Mouse (Mus musculus) retina, postnatal 7 days (tissue): ENCODE measurements around the gene Rnf167.

Experiments
- DNase-seq: peaks from one replicate; pipeline ENCODE4 v3.0.0-alpha.2; 2012; ENCODE audit warnings: low read depth, low spot score

Gene Rnf167

GRCm38 (mm10) chr11:70646691-70647650 lies at the start of gene Rnf167, which contains the start of gene Slc25a11:
TSS of gene Rnf167 (plus strand) at chr11:70647235.
TSS of gene Slc25a11 (minus strand) at chr11:70647479.
- peak; percentile 99 for DNase-seq

GRCm38 (mm10) chr11:70597301-70597700 lies 49.7 kb upstream of the Rnf167 start:
- no peak for DNase-seq

DNA sequence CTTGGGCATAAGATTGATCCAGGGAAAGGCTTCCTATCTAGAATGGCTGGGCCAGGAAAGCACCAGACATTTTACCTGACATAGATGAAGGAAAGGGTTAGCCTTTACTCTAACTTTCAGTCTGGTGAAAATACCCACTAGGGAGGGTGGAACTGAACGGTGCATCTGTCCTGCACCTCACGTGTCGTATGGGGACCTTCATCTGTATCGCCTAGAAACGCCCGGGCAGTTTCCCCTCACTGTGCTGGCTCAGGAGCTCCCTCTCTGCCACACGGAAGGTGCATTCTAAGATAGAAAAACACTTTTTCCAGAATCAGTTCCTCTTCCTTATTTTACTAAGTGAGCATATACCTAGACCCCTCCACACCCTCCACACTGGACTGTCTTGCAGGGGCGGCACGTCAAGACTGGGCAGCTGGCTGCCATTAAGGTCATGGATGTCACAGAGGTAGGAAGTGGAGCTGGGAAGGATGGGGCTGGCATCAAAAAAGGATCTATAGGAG lies 48.5 kb upstream of the Rnf167 start:
- DNase-seq: no peak

- DNase-seq: peak; percentile 68
These were observed 41.9 kb upstream of the Rnf167 start for GRCm38 (mm10) chr11:70605024-70605566.

GRCm38 (mm10) chr11:70606717-70607116 lies 40.3 kb upstream of the Rnf167 start:
- no peak for DNase-seq

- no peak for DNase-seq
These were observed 39.4 kb upstream of the Rnf167 start for GRCm38 (mm10) chr11:70607611-70608010.

DNA sequence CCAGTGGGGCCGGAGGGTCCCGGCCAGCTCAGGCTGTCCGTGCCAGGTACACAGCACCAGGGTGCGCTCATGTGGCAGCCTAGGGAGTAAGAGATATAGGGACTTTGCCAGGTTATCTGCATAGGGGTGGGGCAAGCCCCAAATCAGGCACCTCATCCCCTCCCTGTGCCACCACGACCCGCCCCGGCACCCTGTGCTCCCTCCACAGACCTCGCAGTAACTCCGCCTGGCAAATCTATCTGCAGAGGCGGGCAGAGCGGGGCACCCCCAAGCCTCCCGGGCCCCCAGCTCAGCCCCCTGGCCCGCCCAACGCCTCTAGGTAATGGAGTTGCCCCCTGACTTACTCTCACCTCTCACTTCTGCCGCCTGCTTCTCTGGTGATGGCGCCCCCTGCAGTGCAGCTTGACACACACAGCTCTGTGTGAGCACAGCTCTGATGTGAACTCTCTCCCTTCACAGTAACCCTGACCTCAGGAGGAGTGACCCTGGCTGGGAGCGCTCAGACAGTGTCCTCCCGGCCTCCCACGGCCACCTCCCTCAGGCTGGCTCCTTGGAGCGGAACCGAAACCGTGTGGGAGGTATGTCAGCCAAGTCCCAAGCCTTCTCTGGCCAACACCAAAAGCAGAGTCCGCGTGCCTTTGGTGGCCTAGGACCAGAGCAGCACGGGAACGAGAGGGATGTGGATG lies 38.5 kb upstream of the Rnf167 start:
- no peak for DNase-seq

DNA sequence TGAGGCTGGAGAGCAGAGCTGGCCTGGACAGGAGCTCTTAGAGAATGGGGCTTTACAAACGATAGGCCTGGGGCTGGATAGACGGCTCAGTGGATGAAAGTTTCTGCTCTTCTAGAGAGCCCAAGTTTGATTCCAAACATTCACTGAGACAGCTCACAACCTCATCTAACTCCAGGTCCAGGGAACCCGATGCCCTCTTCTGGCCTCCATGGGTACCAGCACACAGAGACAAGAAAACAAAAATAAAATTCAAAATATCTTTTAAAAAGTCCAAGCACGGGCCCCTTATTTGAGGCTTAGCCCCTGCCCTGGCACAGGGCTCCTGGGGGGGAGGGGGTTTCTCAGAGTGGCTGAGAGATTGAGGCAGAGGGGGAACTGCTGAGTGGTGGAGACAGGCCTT lies 36.3 kb upstream of the Rnf167 start:
- DNase-seq: no peak

DNA sequence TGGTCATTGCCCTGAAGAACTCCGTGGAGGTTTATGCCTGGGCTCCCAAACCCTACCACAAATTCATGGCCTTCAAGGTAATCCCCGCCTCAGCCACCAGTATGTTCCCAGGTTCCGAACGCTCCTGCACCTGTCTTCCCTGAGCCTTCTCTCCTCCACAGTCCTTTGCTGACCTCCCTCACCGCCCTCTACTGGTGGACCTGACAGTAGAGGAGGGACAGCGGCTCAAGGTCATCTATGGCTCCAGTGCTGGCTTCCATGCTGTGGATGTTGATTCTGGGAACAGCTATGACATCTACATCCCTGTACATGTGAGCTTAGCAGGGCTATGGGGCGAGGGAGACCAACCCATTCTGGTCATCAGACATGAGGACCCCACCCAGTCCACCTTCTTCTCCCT lies 34.5 kb upstream of the Rnf167 start:
- no peak for DNase-seq

DNA sequence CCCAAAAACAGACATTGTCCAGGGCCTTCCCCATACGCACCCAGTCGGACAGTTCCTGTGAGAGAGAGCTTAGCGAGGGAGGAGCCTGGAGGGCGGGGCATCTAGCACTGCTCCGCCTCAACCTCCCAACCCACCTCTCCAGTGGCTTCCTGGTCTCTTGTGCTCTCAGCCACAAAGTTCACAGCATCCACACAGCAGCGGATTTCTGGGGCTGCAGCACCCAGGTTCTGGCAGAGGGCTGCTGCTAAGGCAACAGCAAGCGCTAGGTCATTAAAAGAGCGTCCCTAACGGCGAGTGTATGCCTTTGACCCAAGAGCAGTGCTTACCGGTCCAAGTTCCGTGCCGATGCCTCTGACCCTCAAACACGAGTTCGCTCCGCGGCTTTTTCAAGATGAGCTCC lies 32.0 kb upstream of the Rnf167 start:
- DNase-seq: no peak

GRCm38 (mm10) chr11:70615516-70616093 lies 31.4 kb upstream of the Rnf167 start, which contains the start of gene 4930544D05Rik:
TSS of gene 4930544D05Rik (plus strand) at chr11:70615848.
- no peak for DNase-seq

DNA sequence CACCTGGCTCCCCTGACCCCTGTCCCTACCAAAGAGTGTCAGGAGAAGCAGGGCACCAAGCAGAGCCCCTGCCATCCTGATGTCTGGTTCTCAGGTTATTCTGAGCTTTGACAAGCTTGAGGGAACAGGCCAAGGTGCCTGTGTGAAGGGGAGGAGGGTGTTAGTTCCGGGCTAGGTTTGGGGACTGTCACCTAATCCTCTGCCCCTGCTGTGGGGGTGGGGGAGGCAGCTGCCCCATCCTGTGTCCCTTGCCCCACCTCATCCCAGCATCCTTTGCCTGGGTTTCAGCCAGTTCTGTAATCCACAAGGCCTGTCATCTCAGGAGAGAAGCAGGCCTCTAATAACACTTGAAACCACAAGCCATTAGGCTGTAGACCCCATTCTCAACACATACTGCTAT lies 27.9 kb upstream of the Rnf167 start, which contains the start of gene Chrne:
Chrne (minus strand) TSS at position 116 of the 400 bp plus-strand sequence.
- no peak for DNase-seq

DNA sequence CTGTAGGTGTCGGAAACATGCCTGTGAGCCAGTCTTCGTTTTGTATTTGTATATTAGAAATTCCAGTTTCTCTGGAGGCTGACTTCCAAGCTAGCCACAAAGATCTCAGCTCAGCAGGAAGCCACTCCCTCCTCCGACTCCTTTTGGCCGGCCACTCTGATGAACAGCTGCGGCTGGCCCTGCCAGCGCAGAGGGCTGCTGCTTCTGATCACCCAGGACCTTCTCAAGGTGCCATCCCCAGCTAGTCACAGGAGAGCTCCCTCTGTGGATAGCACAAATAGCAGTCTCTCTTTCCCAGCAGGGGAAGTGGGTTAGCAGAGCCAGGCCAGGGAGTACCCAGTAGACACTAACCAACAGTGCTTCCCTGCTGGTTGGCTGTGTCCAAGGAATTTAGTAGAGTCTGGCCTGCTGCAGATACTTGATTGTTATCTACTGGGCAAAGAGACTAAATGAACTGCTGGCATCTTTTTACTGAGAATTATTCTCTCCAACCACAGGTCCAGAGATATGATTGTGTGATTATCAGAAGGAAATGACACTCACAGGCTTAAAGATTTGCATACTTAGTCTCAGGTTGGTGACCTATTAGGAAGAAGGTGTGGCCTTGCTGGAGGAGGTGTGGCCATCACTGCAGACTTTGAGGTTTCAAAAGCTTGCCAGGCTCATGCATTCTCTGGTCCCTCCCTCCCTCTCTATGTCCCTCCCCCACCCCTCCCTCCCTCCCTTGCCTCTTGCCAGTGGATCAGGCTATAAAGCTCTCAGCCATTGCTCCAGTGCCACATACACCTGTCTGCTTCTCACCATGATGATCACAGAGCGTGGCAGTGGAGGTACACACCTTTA lies 24.8 kb upstream of the Rnf167 start:
- DNase-seq: no peak

- no peak for DNase-seq
These were observed 23.8 kb upstream of the Rnf167 start for GRCm38 (mm10) chr11:70623053-70623742.

DNA sequence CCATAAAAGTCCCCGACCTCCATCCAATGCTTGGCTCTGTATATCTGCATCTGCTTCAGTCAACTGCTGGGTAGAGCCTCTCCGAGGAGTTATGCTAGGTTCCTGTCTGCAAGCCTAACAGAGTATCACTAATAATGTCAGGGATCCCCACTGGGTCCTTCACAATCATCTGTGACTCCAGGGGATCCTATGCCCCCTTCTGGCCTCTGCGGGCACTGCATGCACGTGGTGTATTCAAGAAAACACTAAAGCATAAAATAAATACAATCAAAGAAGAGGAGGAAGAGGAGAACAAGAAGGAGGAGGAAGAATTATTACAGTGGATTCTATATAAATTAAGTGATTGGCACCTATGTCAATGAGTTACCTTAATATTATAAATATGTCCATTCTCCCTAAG lies 21.6 kb upstream of the Rnf167 start:
- DNase-seq: peak; percentile 37

DNA sequence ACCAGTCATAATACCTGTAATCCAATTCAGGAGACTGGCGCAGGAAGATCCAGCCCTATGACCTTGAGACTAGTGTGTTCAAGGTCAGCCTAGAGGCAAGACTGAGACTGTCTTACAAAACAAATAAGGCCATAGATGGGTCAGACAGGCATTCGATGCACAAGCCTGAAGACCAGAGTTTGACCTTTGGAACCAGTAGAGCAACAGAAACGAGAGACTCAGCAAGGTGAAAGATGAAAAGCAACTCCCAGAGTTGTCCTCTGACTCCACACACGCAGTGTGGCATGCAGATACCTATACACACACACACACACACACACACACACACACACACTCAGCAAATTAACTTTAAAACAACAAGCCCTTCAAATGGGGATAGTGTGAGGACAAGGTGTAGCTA lies 20.2 kb upstream of the Rnf167 start:
- DNase-seq: no peak

DNA sequence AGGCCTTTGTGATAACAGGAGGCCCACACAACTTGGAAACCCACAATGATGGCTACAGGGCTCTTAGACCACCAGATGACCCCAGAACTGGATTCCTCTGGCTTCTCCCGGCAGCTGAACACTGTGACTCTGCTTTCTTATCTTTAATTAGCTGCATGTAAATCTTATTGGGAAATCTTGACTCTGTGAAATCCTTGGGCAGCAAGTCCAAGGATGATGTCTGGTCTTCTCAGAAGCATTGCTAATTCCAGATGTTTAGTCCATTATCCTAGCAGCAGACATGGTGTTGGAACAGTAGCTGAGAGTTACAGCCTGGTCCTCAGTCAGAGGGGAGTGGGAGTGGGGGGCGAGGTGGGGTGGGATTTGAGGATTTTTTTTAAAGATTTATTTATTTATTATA lies 18.6 kb upstream of the Rnf167 start:
- no peak for DNase-seq

DNA sequence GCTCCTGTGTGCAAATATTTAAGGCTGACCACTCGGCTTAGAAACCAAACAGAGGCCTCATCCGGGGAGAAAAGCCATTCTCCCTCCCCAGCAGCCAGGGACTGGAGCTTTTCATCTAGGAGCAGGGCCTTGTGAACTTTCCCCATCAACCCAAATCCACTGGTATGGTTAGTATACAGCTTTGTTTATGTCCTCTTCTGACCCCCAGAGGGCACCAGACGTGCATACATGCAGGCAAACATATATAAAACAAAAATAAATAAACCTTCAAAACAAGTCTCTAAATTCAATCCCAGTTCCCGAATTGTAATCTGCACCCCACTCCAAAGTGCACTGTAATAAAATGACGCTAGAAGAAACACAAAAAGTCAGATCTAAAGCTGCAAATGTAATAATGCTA lies 17.5 kb upstream of the Rnf167 start:
- no peak for DNase-seq

- DNase-seq: no peak
These were observed 16.9 kb upstream of the Rnf167 start for GRCm38 (mm10) chr11:70630129-70630528.

GRCm38 (mm10) chr11:70635601-70636000 lies 11.4 kb upstream of the Rnf167 start:
- DNase-seq: no peak
